Mouse (Mus musculus) G1E (cell line): ENCODE data around the gene Gm16253. TPM values are rescaled to one million over a fixed set of nuclear protein-coding genes. Genes with fewer than 3 reads are reported as not detected.
A peak's percentile ranks its signal among the peaks of the same experiment; 100 is the strongest.

Experiments used
- ATAC-seq: 2 replicates; pipeline ENCODE4 v1.8.0; 2016; ENCODE audit warnings: mild to moderate bottlenecking; ENCODE audit not compliant: insufficient number of reproducible peaks, poor library complexity, low FRiP score, severe bottlenecking; ENCODE audit errors: extremely low read depth
- DNase-seq: peaks from one replicate; pipeline ENCODE4 v3.0.0; 2012; ENCODE audit warnings: low spot score
- H3K27me3 ChIP-seq: 2 replicates; pipeline ENCODE4 v1.6.1; 2012; ENCODE audit warnings: mild to moderate bottlenecking, low read length, inconsistent platforms; ENCODE audit not compliant: insufficient read depth
- H3K36me3 ChIP-seq: replicated peaks from 2 replicates; pipeline ENCODE3; 2012; ENCODE audit warnings: mild to moderate bottlenecking, inconsistent platforms
- H3K4me1 ChIP-seq: 2 replicates; pipeline ENCODE4 v1.6.1; 2012; ENCODE audit warnings: low read depth, low read length, inconsistent platforms, mixed read lengths; ENCODE audit not compliant: insufficient read depth
- H3K4me3 ChIP-seq: 2 replicates; pipeline ENCODE4 v1.5.1; 2012; ENCODE audit warnings: low read depth, mild to moderate bottlenecking, inconsistent platforms, low read length, moderate library complexity, mixed read lengths
- H3K9me3 ChIP-seq: replicated peaks from 2 replicates; pipeline ENCODE4 v1.6.1; 2012; ENCODE audit warnings: inconsistent platforms
- CTCF ChIP-seq: IDR thresholded peaks from 2 replicates; pipeline ENCODE4 v1.5.1; 2012; ENCODE audit warnings: low read depth, low read length, inconsistent platforms, mixed read lengths
- GATA1 ChIP-seq: IDR thresholded peaks from 2 replicates; pipeline ENCODE4 v1.6.1; 2012; ENCODE audit warnings: borderline replicate concordance, low read length, inconsistent platforms, mixed read lengths
- GATA2 ChIP-seq: IDR thresholded peaks from 2 replicates; pipeline ENCODE4 v1.6.1; 2012; ENCODE audit warnings: low read depth, low read length, inconsistent platforms, borderline replicate concordance
- POLR2AphosphoS5 ChIP-seq: IDR thresholded peaks from 2 replicates; pipeline ENCODE4 v1.6.1; 2012; ENCODE audit warnings: low read depth, low read length, inconsistent platforms; ENCODE audit not compliant: insufficient replicate concordance
- TAL1 ChIP-seq: conservative IDR thresholded peaks from 2 replicates; pipeline ENCODE4 v1.6.1; 2012; ENCODE audit warnings: low read depth, low read length, inconsistent platforms, mixed read lengths
- polyA plus RNA-seq: library from polyadenylated mRNA; stranded (reverse); fragments of >175 nt; gene quantifications from 2 replicates; pipeline ENCODE4 v1.2.3, GENCODE M21; 2012
- total RNA-seq, 2 experiments: library from RNA; stranded (forward) in 1 of 2; stranded (reverse) in 1 of 2; fragments of 200-1000 nt in 1 of 2; fragments of >200 nt in 1 of 2; fragmentation: Nextera tagmentation in 1 of 2; gene quantifications; 2 replicates each; pipeline ENCODE4 v1.2.3; 2014 to 2017

Gene Gm16253
- total and polyA plus RNA-seq, 3 experiments = not detected

DNA sequence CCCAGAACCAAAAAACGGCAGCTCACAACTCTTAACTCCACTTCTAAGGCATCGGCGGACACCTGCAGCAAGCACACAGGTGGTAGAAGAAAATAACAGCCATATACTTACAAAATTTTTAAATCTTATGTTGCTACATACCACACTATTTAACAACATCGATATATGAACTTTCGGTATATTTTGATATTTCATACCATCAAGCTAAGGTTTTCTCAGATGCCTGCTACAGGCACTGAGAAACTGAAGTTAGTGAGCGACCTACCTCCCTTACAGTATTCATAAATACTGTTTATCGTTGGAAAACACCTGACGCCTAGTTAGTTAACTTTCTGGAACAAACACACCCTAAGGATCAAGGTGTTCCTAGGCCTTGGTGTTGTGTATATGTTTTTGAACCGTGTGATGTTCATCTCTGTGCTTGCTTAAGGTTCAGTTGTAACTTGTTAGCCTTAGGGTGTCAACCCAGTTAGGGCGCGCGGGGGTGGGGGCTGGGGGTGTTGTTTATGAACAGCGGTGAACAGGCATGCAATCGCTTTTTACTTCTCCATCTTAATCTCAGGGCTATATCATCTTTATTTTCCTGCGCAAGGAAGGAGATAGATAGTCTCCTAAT, 20.7 kb upstream of the Gm16253 start:
- peaks cover 20% of the 10 kb centered on the region for H3K36me3 ChIP-seq
- H3K4me3 ChIP-seq = no peak overlapping the region
- no peak for DNase-seq

GRCm38 (mm10) chr3:96556651-96557635, 19.8 kb upstream of the Gm16253 start:
- ATAC-seq = 0 out of 2 replicates have a peak, but pooled peaks have one; percentile 19
- TF ChIP-seq GATA2 (peak; percentile 65; the same call in 1 of the 2 replicates), CTCF (no peak)
- peaks cover 51% of the 10 kb centered on the region for H3K4me1 ChIP-seq
- peak overlapping the region; percentile 80 for H3K4me3 ChIP-seq
- no peaks in the 10 kb centered on the region for H3K27me3 ChIP-seq
- no peaks in the 10 kb centered on the region for H3K9me3 ChIP-seq
- peak; percentile 58 for DNase-seq
- H3K36me3 ChIP-seq = peaks cover 26% of the 10 kb centered on the region

More for the DNA sequence above, 20.7 kb upstream of the Gm16253 start:
- H3K9me3 ChIP-seq = no peaks in the 10 kb centered on the region
- peaks cover 52% of the 10 kb centered on the region for H3K4me1 ChIP-seq
- no peak for TF ChIP-seq TAL1
- TF ChIP-seq GATA2 = no peak
- TF ChIP-seq GATA1 = no peak
- TF ChIP-seq POLR2AphosphoS5 = no peak
- TF ChIP-seq CTCF = no peak
- no peaks in the 10 kb centered on the region for H3K27me3 ChIP-seq
- ATAC-seq = no peak

DNA sequence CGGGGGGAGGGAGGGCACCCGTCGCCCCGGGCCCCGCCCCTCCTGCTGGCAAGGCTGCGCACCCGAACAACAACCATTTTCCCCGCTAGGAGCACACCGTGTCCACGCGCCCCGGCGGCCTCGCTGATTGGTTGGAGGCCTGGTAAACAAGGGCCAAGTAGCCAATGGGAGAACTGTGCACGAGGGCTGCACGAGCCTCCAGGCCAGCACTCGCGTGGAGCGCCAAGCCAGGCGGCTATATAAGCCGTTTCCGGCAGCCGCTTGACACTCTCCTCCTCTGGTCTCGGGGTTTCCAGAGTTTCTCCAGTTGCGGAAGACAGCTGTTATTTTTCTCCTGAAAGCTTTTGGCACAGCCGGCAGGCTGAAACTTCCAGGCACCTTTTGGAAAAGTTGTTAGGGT, 19.1 kb upstream of the Gm16253 start, which contains the start of gene Txnip:
TSS of gene Txnip (plus strand) at position 264 of the 400 bp plus-strand sequence.
- H3K36me3 ChIP-seq = peaks cover 28% of the 10 kb centered on the region
- no peaks in the 10 kb centered on the region for H3K9me3 ChIP-seq
- H3K4me3 ChIP-seq = peak within 1 kb of the TSS; percentile 80
- no peaks in the 10 kb centered on the region for H3K27me3 ChIP-seq
- TF ChIP-seq GATA2 (no peak), CTCF (no peak), GATA1 (no peak), TAL1 (no peak), POLR2AphosphoS5 (peak; percentile 92; the same call in 1 of the 2 replicates)
- H3K4me1 ChIP-seq = peaks cover 54% of the 10 kb centered on the region
- peak; percentile 98 for DNase-seq
- peak; percentile 93 for ATAC-seq

GRCm38 (mm10) chr3:96558159-96558558, 18.6 kb upstream of the Gm16253 start:
- TF ChIP-seq POLR2AphosphoS5 (peak; percentile 8; the same call in 1 of the 2 replicates), GATA1 (no peak)
- no peak for ATAC-seq
- H3K4me1 ChIP-seq = peaks cover 56% of the 10 kb centered on the region

GRCm38 (mm10) chr3:96558668-96559196, 18.1 kb upstream of the Gm16253 start:
- no peak for TF ChIP-seq GATA2
- no peak for TF ChIP-seq GATA1
- TF ChIP-seq CTCF = no peak
- TF ChIP-seq TAL1 = no peak
- TF ChIP-seq POLR2AphosphoS5 = no peak
- no peak for DNase-seq
- no peak for ATAC-seq
- H3K27me3 ChIP-seq = no peaks in the 10 kb centered on the region
- peaks cover 52% of the 10 kb centered on the region for H3K4me1 ChIP-seq
- peak overlapping the region; percentile 80 for H3K4me3 ChIP-seq
- peaks cover 28% of the 10 kb centered on the region for H3K36me3 ChIP-seq
- H3K9me3 ChIP-seq = no peaks in the 10 kb centered on the region

More at GRCm38 (mm10) chr3:96558159-96558558, 18.6 kb upstream of the Gm16253 start:
- Histone ChIP-seq H3K4me3 (peak overlapping the region; percentile 80), H3K27me3 (no peaks in the 10 kb centered on the region), H3K36me3 (peaks cover 28% of the 10 kb centered on the region), H3K9me3 (no peaks in the 10 kb centered on the region)
- no peak for DNase-seq

- no peaks in the 10 kb centered on the region for H3K27me3 ChIP-seq
- DNase-seq (no peak), ATAC-seq (no peak)
- H3K36me3 ChIP-seq = peaks cover 28% of the 10 kb centered on the region
- peaks cover 51% of the 10 kb centered on the region for H3K4me1 ChIP-seq
- peak overlapping the region; percentile 80 for H3K4me3 ChIP-seq
- TF ChIP-seq POLR2AphosphoS5 (no peak; the same call in 1 of the 2 replicates), GATA1 (no peak), TAL1 (no peak), CTCF (no peak), GATA2 (no peak)
- no peaks in the 10 kb centered on the region for H3K9me3 ChIP-seq
Observed at GRCm38 (mm10) chr3:96559398-96559910, 17.3 kb upstream of the Gm16253 start.
